Mouse (Mus musculus): ENCODE measurements around the gene Prkar1b.

- no peak for TF ChIP-seq CTCF (IDR thresholded peaks at IDR 0.05; ENCODE audit: low read depth, low read length)
- no peak for TF ChIP-seq POLR2A (IDR thresholded peaks at IDR 0.05; ENCODE audit: extremely low read depth, insufficient read depth, low read length)
Observed at GRCm38 (mm10) chr5:139183601-139184000, 33.8 kb upstream of the Prkar1b start.

All from liver, adult 2 months (tissue).